Mouse (Mus musculus) E14TG2a.4 (cell line): Measurements from ENCODE around the gene B3galnt1.

ENCODE experiments used
- CTCF ChIP-seq: conservative IDR thresholded peaks from 2 replicates; pipeline ENCODE4 v1.5.1; 2014; ENCODE audit warnings: low read length
- NANOG ChIP-seq: IDR thresholded peaks from 2 replicates; pipeline ENCODE4 v1.6.1; 2014; ENCODE audit warnings: borderline replicate concordance, low read length, mixed read lengths
- POU5F1 ChIP-seq: IDR thresholded peaks from 2 replicates; pipeline ENCODE4 v1.6.1; 2014; ENCODE audit warnings: low read length, borderline replicate concordance

DNA sequence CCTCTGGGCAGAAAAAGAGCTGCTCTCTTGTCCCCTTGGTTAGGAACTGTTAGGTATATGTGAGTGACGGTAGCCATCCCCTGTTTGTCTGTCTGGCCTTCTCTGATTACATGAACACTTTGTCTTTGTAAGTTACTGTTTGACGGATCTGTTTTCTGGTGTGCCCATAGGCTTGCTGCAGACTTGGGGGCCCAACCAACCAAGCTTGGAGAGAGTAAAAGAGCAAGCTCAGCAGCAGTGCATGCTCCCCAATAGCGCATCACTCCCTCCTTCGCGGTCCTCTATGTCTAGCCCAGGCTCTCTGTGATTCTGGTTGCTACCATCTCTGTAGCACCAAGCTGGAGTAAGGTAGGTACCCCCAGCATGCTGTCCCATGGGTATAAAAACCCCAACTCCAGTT is 9.1 kb upstream of the B3galnt1 start:
- TF ChIP-seq CTCF (no peak), POU5F1 (no peak), NANOG (no peak)
